Mouse (Mus musculus) forebrain, postnatal 0 days (tissue): Measurements from ENCODE around the gene Ttll5. TPM values are rescaled to one million over a fixed set of nuclear protein-coding genes. Genes with fewer than 3 reads are reported as not detected.

Experiments
- ATAC-seq: fragments of 200-750 bp; cut with Nextera tagmentation; 2 replicates; pipeline ENCODE4 v1.8.0; 2017; ENCODE audit warnings: mild to moderate bottlenecking, moderate library complexity
- DNase-seq: peaks from one replicate; pipeline ENCODE4 v3.0.0-alpha.2; 2015
- H3K27ac ChIP-seq: fragments of 300-500 bp; sonication (generic); 2 replicates; pipeline ENCODE4 v1.5.1; 2014; ENCODE audit warnings: low read depth, mild to moderate bottlenecking, antibody characterized with exemption, low read length, moderate library complexity, mixed read lengths
- H3K27me3 ChIP-seq: fragments of 300-500 bp; sonication (generic); 2 replicates; pipeline ENCODE4 v1.6.1; 2014; ENCODE audit warnings: mild to moderate bottlenecking, low read length, mixed read lengths; ENCODE audit not compliant: insufficient read depth
- H3K36me3 ChIP-seq: fragments of 300-500 bp; sonication (generic); 2 replicates; pipeline ENCODE4 v1.6.1; 2014; ENCODE audit warnings: mild to moderate bottlenecking, moderate library complexity; ENCODE audit not compliant: insufficient read depth
- H3K4me1 ChIP-seq: fragments of 300-500 bp; sonication (generic); 2 replicates; pipeline ENCODE4 v1.6.1; 2014; ENCODE audit warnings: antibody characterized with exemption; ENCODE audit not compliant: insufficient read depth
- H3K4me2 ChIP-seq: fragments of 300-500 bp; sonication (generic); 2 replicates; pipeline ENCODE4 v1.6.1; 2014; ENCODE audit warnings: low read depth, mild to moderate bottlenecking, moderate library complexity
- H3K4me3 ChIP-seq: fragments of 300-500 bp; sonication (generic); 2 replicates; pipeline ENCODE4 v1.5.1; 2014; ENCODE audit warnings: low read depth, low read length, mixed read lengths
- H3K9ac ChIP-seq: fragments of 300-500 bp; sonication (generic); 2 replicates; pipeline ENCODE4 v1.6.1; 2014; ENCODE audit warnings: mild to moderate bottlenecking
- H3K9me3 ChIP-seq: fragments of 300-500 bp; sonication (generic); 2 replicates; pipeline ENCODE4 v1.6.1; 2016; ENCODE audit warnings: low read length
- CTCF ChIP-seq: sonication (generic); IDR thresholded peaks from 2 replicates; pipeline ENCODE4 v1.5.1; 2016; ENCODE audit warnings: antibody characterized with exemption, control low read depth, low read depth
- WGBS: fragments of 180-500 bp; shearing (Covaris S2); extraction: QIAGEN DNeasy Blood & Tissue Kit; methylation state at CpG from one replicate; pipeline ENCODE4 v1.1.7; 2014; 5-methylcytosine and 5-hydroxymethylcytosine counted together
- polyA plus RNA-seq: library from polyadenylated mRNA; unstranded; fragments of >200 nt; fragmentation: Nextera tagmentation; extraction: Ambion mirVana; gene quantifications from 2 replicates; pipeline ENCODE4 v1.2.1, GENCODE M21; 2015
- total RNA-seq: library from RNA; depleted of rRNA; stranded (reverse); fragments of >200 nt; gene quantifications from 2 replicates; pipeline ENCODE4 v1.2.3, GENCODE M21; 2014

Gene Ttll5
- total and polyA plus RNA-seq, 2 experiments from 2014 or later: 11.1 to 17.5 TPM

DNA sequence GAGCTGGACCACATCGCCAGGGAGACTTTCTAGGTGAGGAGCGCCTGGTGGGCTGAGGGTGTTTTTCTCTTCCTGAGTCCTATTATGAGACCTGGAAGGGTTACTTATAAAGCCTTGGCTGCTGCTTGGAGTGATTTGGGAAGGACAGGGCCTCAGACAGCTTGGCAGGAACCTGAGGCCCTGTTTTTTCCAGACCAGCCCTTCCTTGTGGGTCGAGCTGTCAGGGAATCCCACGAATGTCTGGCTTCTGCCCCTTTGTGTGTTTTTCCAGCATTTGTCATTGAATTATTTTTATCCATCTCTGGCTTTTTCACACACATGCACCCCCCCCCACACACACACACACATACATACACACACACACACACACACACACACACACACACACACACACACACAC, 136.2 kb downstream of the Ttll5 start:
- Histone ChIP-seq H3K4me2 (no peak overlapping the region), H3K9me3 (no peaks in the 10 kb centered on the region), H3K9ac (no peak overlapping the region), H3K4me3 (no peak overlapping the region), H3K36me3 (peaks cover 8% of the 10 kb centered on the region; the same call in 1 of the 2 replicates), H3K27ac (no peak overlapping the region), H3K27me3 (no peaks in the 10 kb centered on the region), H3K4me1 (no peaks in the 10 kb centered on the region)
- TF ChIP-seq CTCF: no peak
- DNase-seq: no peak
- ATAC-seq: no peak
- 80% methylated on average over 4 of the region's 4 CpGs for WGBS

DNA sequence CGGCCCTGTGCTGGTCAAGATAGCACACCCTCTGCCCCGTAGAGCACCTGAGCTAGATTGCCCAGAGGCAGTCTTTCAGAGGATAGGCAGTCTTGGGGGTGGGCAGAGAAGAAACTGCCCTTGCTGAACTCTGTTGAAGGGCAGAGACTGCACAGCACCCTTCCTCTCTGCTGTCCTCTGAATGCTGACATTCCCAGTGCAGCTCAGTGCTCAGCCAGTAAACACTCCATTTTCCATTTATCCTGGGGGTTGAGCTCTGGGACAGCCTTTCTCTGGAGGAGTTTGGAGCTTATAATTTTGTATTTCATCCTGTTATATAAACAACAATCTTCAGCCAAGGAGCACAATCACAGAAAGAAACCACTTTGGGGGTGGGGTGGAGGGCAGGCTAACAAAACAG, 138.7 kb downstream of the Ttll5 start:
- Histone ChIP-seq H3K9ac (no peak overlapping the region), H3K4me3 (no peak overlapping the region), H3K27ac (no peak overlapping the region), H3K36me3 (peaks cover 7% of the 10 kb centered on the region; the same call in 1 of the 2 replicates), H3K4me1 (no peaks in the 10 kb centered on the region), H3K9me3 (no peaks in the 10 kb centered on the region), H3K4me2 (no peak overlapping the region), H3K27me3 (no peaks in the 10 kb centered on the region)
- no peak for DNase-seq
- no peak for TF ChIP-seq CTCF
- 87% methylated on average over 2 of the region's 2 CpGs for WGBS
- no peak for ATAC-seq

DNA sequence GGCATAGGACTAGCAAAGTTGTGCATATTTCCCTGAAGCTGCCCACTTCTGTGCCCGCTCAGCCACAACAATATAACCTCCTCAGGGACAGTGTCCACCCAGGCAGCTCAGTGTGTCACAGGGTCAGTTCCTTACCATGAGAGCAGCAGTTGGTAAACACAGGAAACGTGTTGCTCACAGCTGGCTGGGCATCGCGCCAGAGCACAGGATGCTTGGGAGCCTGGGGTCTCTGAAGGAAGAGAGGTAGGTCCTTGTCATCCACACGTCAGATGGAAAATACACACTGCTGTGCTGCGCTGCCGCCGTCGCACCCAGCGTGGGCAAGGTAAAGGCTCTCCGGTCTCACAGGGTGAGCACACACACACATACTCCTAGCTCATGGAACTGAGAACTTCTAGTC, 139.2 kb downstream of the Ttll5 start:
- Histone ChIP-seq H3K27me3 (no peaks in the 10 kb centered on the region), H3K27ac (no peak overlapping the region), H3K4me2 (no peak overlapping the region), H3K4me1 (no peaks in the 10 kb centered on the region), H3K9ac (no peak overlapping the region), H3K36me3 (0 out of 2 replicates have a peak, but pooled peaks cover 4% of the 10 kb centered on the region), H3K9me3 (no peaks in the 10 kb centered on the region), H3K4me3 (no peak overlapping the region)
- ATAC-seq (no peak), DNase-seq (no peak)
- 87% methylated on average over 11 of the region's 11 CpGs for WGBS
- no peak for TF ChIP-seq CTCF

DNA sequence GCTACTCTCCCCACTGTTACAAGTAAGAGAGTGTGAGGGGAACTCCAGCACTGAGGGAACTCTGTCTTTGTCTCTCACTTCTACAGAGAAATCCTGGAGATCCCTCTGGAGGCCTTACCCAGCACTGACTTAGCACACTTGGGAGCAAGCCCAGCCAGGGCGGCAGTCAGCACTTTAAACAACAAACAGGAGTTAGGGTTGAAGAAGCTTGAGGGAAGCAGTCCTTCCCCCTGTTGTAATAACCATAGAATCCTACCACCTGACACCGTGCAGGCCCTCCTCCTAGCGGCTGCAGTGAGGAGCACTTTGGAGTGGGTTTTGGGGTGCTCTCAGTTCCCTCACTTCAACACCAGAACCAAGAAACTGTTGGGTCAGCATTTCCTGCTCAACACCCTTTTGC, 140.0 kb downstream of the Ttll5 start:
- H3K36me3 ChIP-seq: 0 out of 2 replicates have a peak, but pooled peaks cover 4% of the 10 kb centered on the region
- ATAC-seq: no peak
- WGBS: 97% methylated on average over 3 of the region's 3 CpGs
- no peaks in the 10 kb centered on the region for H3K4me1 ChIP-seq
- H3K27ac ChIP-seq: no peak overlapping the region
- no peak for DNase-seq
- no peak overlapping the region for H3K9ac ChIP-seq
- no peaks in the 10 kb centered on the region for H3K27me3 ChIP-seq
- H3K4me2 ChIP-seq: no peak overlapping the region
- H3K4me3 ChIP-seq: no peak overlapping the region
- TF ChIP-seq CTCF: no peak
- no peaks in the 10 kb centered on the region for H3K9me3 ChIP-seq

DNA sequence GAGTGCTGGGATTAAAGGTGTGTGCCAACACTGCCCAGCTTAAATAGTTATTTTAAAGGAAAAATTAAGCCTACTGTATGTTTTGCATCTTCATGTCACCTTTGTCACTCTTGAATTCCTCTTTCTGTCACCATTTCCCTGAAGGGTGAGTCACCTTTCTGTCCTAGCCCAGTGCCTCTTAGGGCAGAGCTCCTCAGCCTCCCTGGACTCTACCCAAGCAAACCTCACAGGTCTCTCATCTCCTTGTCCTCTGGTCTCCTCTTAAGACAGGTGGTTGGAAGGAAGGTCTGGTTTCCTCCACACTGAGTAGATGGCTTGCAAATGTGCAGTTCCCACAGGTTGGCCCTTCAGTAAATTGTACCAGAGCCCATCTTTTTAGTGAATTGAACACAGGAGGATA, 143.4 kb downstream of the Ttll5 start:
- H3K4me3 ChIP-seq: no peak overlapping the region
- H3K27ac ChIP-seq: no peak overlapping the region
- H3K36me3 ChIP-seq: 0 out of 2 replicates have a peak, but pooled peaks cover 4% of the 10 kb centered on the region
- no peak for DNase-seq
- H3K9ac ChIP-seq: no peak overlapping the region
- ATAC-seq: no peak
- H3K4me1 ChIP-seq: no peaks in the 10 kb centered on the region
- H3K4me2 ChIP-seq: no peak overlapping the region
- no peaks in the 10 kb centered on the region for H3K9me3 ChIP-seq
- H3K27me3 ChIP-seq: no peaks in the 10 kb centered on the region
- TF ChIP-seq CTCF: no peak

DNA sequence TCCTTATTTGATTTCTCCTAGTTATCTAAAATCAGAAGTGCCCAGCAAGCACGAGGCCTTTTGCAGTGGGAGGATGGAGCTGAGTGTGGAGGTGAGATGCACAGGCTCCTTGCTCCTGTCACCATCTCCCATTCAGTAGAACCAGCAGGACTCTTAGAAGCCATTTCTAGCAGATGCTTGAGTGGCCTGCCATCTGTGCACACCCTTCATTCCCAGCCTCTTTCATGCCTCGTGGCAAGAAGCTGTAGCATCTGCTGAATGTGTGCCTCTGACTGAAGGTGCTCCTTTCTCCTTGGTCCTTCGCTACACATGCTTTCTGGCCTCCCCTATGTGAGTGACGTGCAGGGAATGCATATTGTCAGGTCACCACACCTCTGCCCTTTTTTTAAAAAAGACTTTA, 143.9 kb downstream of the Ttll5 start:
- no peak overlapping the region for H3K27ac ChIP-seq
- ATAC-seq (no peak), DNase-seq (no peak)
- no peaks in the 10 kb centered on the region for H3K27me3 ChIP-seq
- H3K4me2 ChIP-seq: no peak overlapping the region
- no peak overlapping the region for H3K4me3 ChIP-seq
- no peak overlapping the region for H3K9ac ChIP-seq
- no peaks in the 10 kb centered on the region for H3K4me1 ChIP-seq
- TF ChIP-seq CTCF: no peak
- H3K36me3 ChIP-seq: 0 out of 2 replicates have a peak, but pooled peaks cover 6% of the 10 kb centered on the region
- H3K9me3 ChIP-seq: no peaks in the 10 kb centered on the region
- 66% methylated on average over 4 of the region's 4 CpGs for WGBS

DNA sequence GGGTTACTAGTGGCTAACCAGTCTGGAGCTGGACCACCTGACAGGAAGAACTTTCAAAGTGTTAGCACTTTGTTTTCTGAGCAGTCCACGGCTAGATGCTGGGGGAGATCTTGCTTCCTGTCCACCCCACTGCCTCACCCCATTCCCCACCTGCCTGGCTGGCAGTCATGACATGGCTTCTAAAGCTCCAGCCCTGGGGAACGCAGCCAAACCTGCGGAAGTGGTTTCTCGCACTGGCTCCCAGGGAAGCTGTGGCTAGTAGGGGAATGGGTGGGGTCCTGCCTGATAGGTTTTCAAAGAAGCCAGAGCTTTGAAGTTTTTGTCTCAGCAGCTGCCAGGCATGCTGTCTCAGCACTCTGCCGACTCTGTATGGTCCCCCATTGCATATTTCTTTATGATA, 145.1 kb downstream of the Ttll5 start:
- Histone ChIP-seq H3K9me3 (no peaks in the 10 kb centered on the region), H3K27ac (no peak overlapping the region), H3K4me3 (no peak overlapping the region), H3K36me3 (0 out of 2 replicates have a peak, but pooled peaks cover 2% of the 10 kb centered on the region), H3K27me3 (no peaks in the 10 kb centered on the region), H3K4me2 (no peak overlapping the region), H3K4me1 (no peaks in the 10 kb centered on the region), H3K9ac (no peak overlapping the region)
- ATAC-seq (no peak), DNase-seq (no peak)
- WGBS: 57% methylated on average over 5 of the region's 5 CpGs
- TF ChIP-seq CTCF: no peak

DNA sequence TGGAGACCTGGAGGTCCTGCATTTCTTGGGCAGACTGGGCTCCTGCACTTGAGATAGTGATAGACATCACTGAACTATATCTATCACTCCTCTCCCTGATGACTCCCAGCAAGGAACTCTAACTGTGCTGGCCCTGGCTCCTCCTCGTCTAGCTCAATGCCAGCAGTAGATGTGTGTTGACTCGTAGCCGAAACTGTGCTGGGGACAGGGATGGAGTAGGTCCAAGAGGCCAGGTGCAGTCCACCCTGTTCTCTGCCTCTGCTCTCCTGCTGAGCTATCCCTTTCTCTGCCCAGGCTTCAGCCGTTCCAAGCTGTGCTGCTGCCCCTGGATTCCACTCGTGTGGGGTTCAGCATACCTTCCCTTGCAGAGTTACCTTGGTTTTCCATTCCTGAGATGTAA, 145.7 kb downstream of the Ttll5 start:
- no peak overlapping the region for H3K4me2 ChIP-seq
- 0 out of 2 replicates have a peak, but pooled peaks cover 2% of the 10 kb centered on the region for H3K36me3 ChIP-seq
- no peak overlapping the region for H3K4me3 ChIP-seq
- H3K9me3 ChIP-seq: no peaks in the 10 kb centered on the region
- no peak for TF ChIP-seq CTCF
- ATAC-seq (no peak), DNase-seq (no peak)
- no peaks in the 10 kb centered on the region for H3K27me3 ChIP-seq
- H3K27ac ChIP-seq: no peak overlapping the region
- no peaks in the 10 kb centered on the region for H3K4me1 ChIP-seq
- no peak overlapping the region for H3K9ac ChIP-seq
- 57% methylated on average over 5 of the region's 5 CpGs for WGBS
